Mouse (Mus musculus) myocyte (in vitro differentiated cells): ENCODE results near the gene Syf2. TPM values are rescaled to one million over a fixed set of nuclear protein-coding genes. Genes with fewer than 3 reads are reported as not detected.

Experiments used
- H3K27me3 ChIP-seq: one replicate; pipeline ENCODE4 v1.6.1; 2011; ENCODE audit not compliant: control insufficient read depth, insufficient read depth, insufficient read length
- H3K36me3 ChIP-seq: one replicate; pipeline ENCODE4 v1.6.1; 2011; ENCODE audit not compliant: control insufficient read depth, insufficient read depth
- H3K4me2 ChIP-seq: one replicate; pipeline ENCODE4 v1.6.1; 2011; ENCODE audit warnings: low read depth, control low read depth
- H3K4me3 ChIP-seq: one replicate; pipeline ENCODE4 v1.5.1; 2011; ENCODE audit warnings: mild to moderate bottlenecking, control low read depth, moderate library complexity
- H3K79me2 ChIP-seq: one replicate; pipeline ENCODE4 v1.6.1; 2011; ENCODE audit not compliant: control insufficient read depth, insufficient read depth
- H3ac ChIP-seq: one replicate; pipeline ENCODE4 v1.6.1; 2011; ENCODE audit not compliant: control insufficient read depth, insufficient read length
- CEBPB ChIP-seq: IDR thresholded peaks from 2 replicates; pipeline ENCODE4 v1.6.1; 2011; ENCODE audit warnings: mild to moderate bottlenecking, moderate library complexity; ENCODE audit not compliant: poor library complexity, insufficient read depth, severe bottlenecking
- E2F4 ChIP-seq: IDR thresholded peaks from one replicate; pipeline ENCODE4 v1.6.1; 2011; ENCODE audit warnings: mild to moderate bottlenecking, control low read depth, moderate library complexity; ENCODE audit not compliant: insufficient read depth
- MAX ChIP-seq: IDR thresholded peaks from one replicate; pipeline ENCODE4 v1.6.1; 2011; ENCODE audit warnings: low read depth, mild to moderate bottlenecking, control low read depth
- MYOD1 ChIP-seq, 3 experiments: IDR thresholded peaks; one replicate each; pipeline ENCODE4 v1.6.1; 2011; ENCODE audit warnings: control low read depth in 2 of 3, low read depth in 2 of 3, mild to moderate bottlenecking in 2 of 3, moderate library complexity in 1 of 3; ENCODE audit not compliant: insufficient read length in 2 of 3, control insufficient read depth in 1 of 3
- MYOG ChIP-seq, 3 experiments: IDR thresholded peaks; one replicate each; pipeline ENCODE4 v1.6.1; 2011; ENCODE audit warnings: control low read depth in 2 of 3, low read depth in 2 of 3, mild to moderate bottlenecking in 2 of 3; ENCODE audit not compliant: insufficient read length in 2 of 3, control insufficient read depth in 1 of 3, insufficient read depth in 1 of 3
- POLR2A ChIP-seq: IDR thresholded peaks from one replicate; pipeline ENCODE4 v1.6.1; 2011; ENCODE audit warnings: low read depth, mild to moderate bottlenecking, control low read depth, moderate library complexity; ENCODE audit not compliant: insufficient read length
- POLR2AphosphoS2 ChIP-seq: IDR thresholded peaks from one replicate; pipeline ENCODE4 v1.6.1; 2011; ENCODE audit warnings: low read depth, control low read depth; ENCODE audit not compliant: insufficient read length
- REST ChIP-seq: IDR thresholded peaks from one replicate; pipeline ENCODE4 v1.6.1; 2011; ENCODE audit warnings: mild to moderate bottlenecking, control low read depth, moderate library complexity; ENCODE audit not compliant: insufficient read depth, insufficient read length
- SRF ChIP-seq: IDR thresholded peaks from one replicate; pipeline ENCODE4 v1.6.1; 2011; ENCODE audit warnings: low read depth; ENCODE audit not compliant: control insufficient read depth, insufficient read length
- TCF12 ChIP-seq: IDR thresholded peaks from one replicate; pipeline ENCODE4 v1.6.1; 2011; ENCODE audit warnings: mild to moderate bottlenecking, control low read depth; ENCODE audit not compliant: poor library complexity, insufficient read depth, severe bottlenecking
- TCF3 ChIP-seq: IDR thresholded peaks from one replicate; pipeline ENCODE4 v1.6.1; 2011; ENCODE audit warnings: low read depth, control low read depth; ENCODE audit not compliant: insufficient read length
- USF1 ChIP-seq: IDR thresholded peaks from one replicate; pipeline ENCODE4 v1.6.1; 2011; ENCODE audit warnings: low read depth, mild to moderate bottlenecking, control low read depth, moderate library complexity
- polyA plus RNA-seq: library from polyadenylated mRNA; unstranded; fragments of >200 nt; fragmentation: generic; extraction: Trizol; gene quantifications from one replicate; pipeline ENCODE4 v1.2.1, GENCODE M21; 2012; ENCODE audit warnings: missing spikeins

Gene Syf2
- polyA plus RNA-seq, 1 experiment, result 67.8 TPM

GRCm38 (mm10) chr4:134918381-134918780 is 12.3 kb upstream of the Syf2 start:
- Histone ChIP-seq H3K79me2 (peaks cover 11% of the 10 kb centered on the region), H3K4me2 (no peak overlapping the region), H3K4me3 (no peak overlapping the region), H3K36me3 (no peaks in the 10 kb centered on the region), H3K27me3 (no peaks in the 10 kb centered on the region), H3ac (no peak overlapping the region)
- TF ChIP-seq SRF, result no peak
- no peak for TF ChIP-seq POLR2A
- TF ChIP-seq REST, result no peak
- TF ChIP-seq POLR2AphosphoS2, result no peak
- no peak for TF ChIP-seq TCF12
- no peak for TF ChIP-seq MAX
- no peak for TF ChIP-seq E2F4
- TF ChIP-seq MYOG (IDR thresholded peaks at IDR 0.05; ENCODE audit: control insufficient read depth in 1 of 3, insufficient read depth in 1 of 3, insufficient read length in 2 of 3, low read depth in 2 of 3), result no peak
- no peak for TF ChIP-seq USF1
- no peak for TF ChIP-seq CEBPB
- no peak for TF ChIP-seq MYOD1 (IDR thresholded peaks at IDR 0.05; ENCODE audit: control insufficient read depth in 1 of 3, insufficient read length in 2 of 3, low read depth in 2 of 3)
- no peak for TF ChIP-seq TCF3

GRCm38 (mm10) chr4:134919733-134920540 is 10.8 kb upstream of the Syf2 start:
- TF ChIP-seq E2F4 (no peak), TCF12 (no peak), SRF (no peak), POLR2AphosphoS2 (no peak), USF1 (no peak), POLR2A (no peak), MYOD1 (IDR thresholded peaks at IDR 0.05; ENCODE audit: control insufficient read depth in 1 of 3, insufficient read length in 2 of 3, low read depth in 2 of 3) (no peak), MYOG (IDR thresholded peaks at IDR 0.05; ENCODE audit: control insufficient read depth in 1 of 3, insufficient read depth in 1 of 3, insufficient read length in 2 of 3, low read depth in 2 of 3) (no peak), MAX (no peak), REST (no peak), CEBPB (no peak), TCF3 (no peak)
- H3K79me2 ChIP-seq, result peaks cover 12% of the 10 kb centered on the region
- no peak overlapping the region for H3ac ChIP-seq
- H3K4me2 ChIP-seq, result no peak overlapping the region
- peaks cover 5% of the 10 kb centered on the region for H3K36me3 ChIP-seq
- no peak overlapping the region for H3K4me3 ChIP-seq
- no peaks in the 10 kb centered on the region for H3K27me3 ChIP-seq

GRCm38 (mm10) chr4:134920631-134921030 is 10.1 kb upstream of the Syf2 start:
- H3K4me2 ChIP-seq, result no peak overlapping the region
- no peak overlapping the region for H3K4me3 ChIP-seq
- peaks cover 19% of the 10 kb centered on the region for H3K79me2 ChIP-seq
- no peaks in the 10 kb centered on the region for H3K27me3 ChIP-seq
- H3K36me3 ChIP-seq, result peaks cover 12% of the 10 kb centered on the region
- TF ChIP-seq USF1 (no peak), MAX (no peak), SRF (no peak), REST (no peak), POLR2AphosphoS2 (no peak), E2F4 (no peak), POLR2A (no peak), MYOG (IDR thresholded peaks at IDR 0.05; ENCODE audit: control insufficient read depth in 1 of 3, insufficient read depth in 1 of 3, insufficient read length in 2 of 3, low read depth in 2 of 3) (no peak), MYOD1 (IDR thresholded peaks at IDR 0.05; ENCODE audit: control insufficient read depth in 1 of 3, insufficient read length in 2 of 3, low read depth in 2 of 3) (no peak), TCF3 (no peak), TCF12 (no peak), CEBPB (no peak)
- H3ac ChIP-seq, result no peak overlapping the region

GRCm38 (mm10) chr4:134921703-134922102 is 9.0 kb upstream of the Syf2 start:
- Histone ChIP-seq H3K36me3 (peaks cover 23% of the 10 kb centered on the region), H3ac (no peak overlapping the region)

More at GRCm38 (mm10) chr4:134921703-134922102, 9.0 kb upstream of the Syf2 start:
- no peaks in the 10 kb centered on the region for H3K27me3 ChIP-seq
- TF ChIP-seq MYOD1 (IDR thresholded peaks at IDR 0.05; ENCODE audit: control insufficient read depth in 1 of 3, insufficient read length in 2 of 3, low read depth in 2 of 3), result no peak
- TF ChIP-seq POLR2A, result no peak
- no peak for TF ChIP-seq MYOG (IDR thresholded peaks at IDR 0.05; ENCODE audit: control insufficient read depth in 1 of 3, insufficient read depth in 1 of 3, insufficient read length in 2 of 3, low read depth in 2 of 3)
- no peak for TF ChIP-seq TCF3
- TF ChIP-seq E2F4, result no peak
- no peak for TF ChIP-seq USF1
- TF ChIP-seq SRF, result no peak
- TF ChIP-seq TCF12, result no peak
- TF ChIP-seq CEBPB, result no peak
- no peak for TF ChIP-seq MAX
- TF ChIP-seq POLR2AphosphoS2, result no peak
- no peak for TF ChIP-seq REST
- H3K79me2 ChIP-seq, result peaks cover 29% of the 10 kb centered on the region
- no peak overlapping the region for H3K4me3 ChIP-seq
- no peak overlapping the region for H3K4me2 ChIP-seq
